Mouse (Mus musculus) cerebellum, adult 2 months (tissue): ENCODE measurements at regions not wholly inside any gene's neighbourhood (a gene's known extent, or its start where the extent isn't known, plus 50 kb on each side); places are given as distances from the start of the nearest gene placed in this dataset.

Source experiments
- DNase-seq, 2 experiments: peaks; one replicate each; pipeline ENCODE4 v3.0.0; 2021
- H3K27ac ChIP-seq: fragments of 200-500 bp; 2 replicates; pipeline ENCODE4 v1.5.1; 2012; ENCODE audit warnings: low read length, control low read depth, inconsistent platforms; ENCODE audit not compliant: insufficient read depth
- H3K27me3 ChIP-seq: fragments of 200-500 bp; 2 replicates; pipeline ENCODE4 v1.6.1; 2012; ENCODE audit warnings: inconsistent platforms, mild to moderate bottlenecking, low read length, moderate library complexity; ENCODE audit not compliant: control insufficient read depth, insufficient read depth
- H3K4me1 ChIP-seq: fragments of 200-500 bp; 2 replicates; pipeline ENCODE4 v1.6.1; 2011; ENCODE audit warnings: low read length; ENCODE audit not compliant: control insufficient read depth, insufficient read depth
- H3K4me3 ChIP-seq: fragments of 200-500 bp; replicated peaks from 2 replicates; pipeline ENCODE3; 2011; ENCODE audit warnings: mild to moderate bottlenecking, low read depth, low read length, control low read depth; ENCODE audit not compliant: insufficient read depth
- CTCF ChIP-seq: fragments of 200-500 bp; IDR thresholded peaks from 2 replicates; pipeline ENCODE4 v1.5.1; 2011; ENCODE audit warnings: low read depth, mild to moderate bottlenecking, control low read depth, low read length, moderate library complexity, borderline replicate concordance; ENCODE audit not compliant: insufficient read depth
- POLR2A ChIP-seq: fragments of 200-500 bp; IDR thresholded peaks from 2 replicates; pipeline ENCODE4 v1.6.1; 2011; ENCODE audit warnings: low read length, control low read depth, borderline replicate concordance; ENCODE audit not compliant: insufficient read depth
- WGBS: fragments of 180-500 bp; shearing (Covaris S2); methylation state at CpG from one replicate; pipeline ENCODE4 v1.1.7; 2018; 5-methylcytosine and 5-hydroxymethylcytosine counted together

DNA sequence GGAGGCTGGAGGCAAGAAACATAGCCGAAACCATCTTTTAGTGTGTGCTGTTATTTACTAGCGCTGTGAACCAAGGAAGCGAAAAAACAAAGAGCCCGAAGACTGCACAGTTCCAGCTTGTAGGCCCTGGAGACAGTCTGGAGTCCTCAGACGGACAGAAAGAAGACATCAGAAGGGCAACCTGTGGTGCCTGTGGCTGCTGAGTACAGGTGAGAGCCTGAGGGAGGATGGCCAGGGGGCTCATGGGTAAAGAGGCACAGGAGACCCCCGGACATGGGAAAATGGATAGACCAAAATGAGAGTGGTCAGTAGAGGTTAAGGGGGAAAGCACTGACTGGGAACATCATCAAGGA is 313.4 kb upstream of the Ubash3b start:
- Histone ChIP-seq H3K27me3 (no peaks in the 10 kb centered on the region; the same call in 1 of the 2 replicates), H3K27ac (peak overlapping the region; percentile 25; the same call in 1 of the 2 replicates), H3K4me3 (peak overlapping the region; percentile 33), H3K4me1 (no peaks in the 10 kb centered on the region)
- no peak for DNase-seq
- 49% methylated on average over 6 of the region's 6 CpGs for WGBS
- no peak for TF ChIP-seq POLR2A
- TF ChIP-seq CTCF: no peak

DNA sequence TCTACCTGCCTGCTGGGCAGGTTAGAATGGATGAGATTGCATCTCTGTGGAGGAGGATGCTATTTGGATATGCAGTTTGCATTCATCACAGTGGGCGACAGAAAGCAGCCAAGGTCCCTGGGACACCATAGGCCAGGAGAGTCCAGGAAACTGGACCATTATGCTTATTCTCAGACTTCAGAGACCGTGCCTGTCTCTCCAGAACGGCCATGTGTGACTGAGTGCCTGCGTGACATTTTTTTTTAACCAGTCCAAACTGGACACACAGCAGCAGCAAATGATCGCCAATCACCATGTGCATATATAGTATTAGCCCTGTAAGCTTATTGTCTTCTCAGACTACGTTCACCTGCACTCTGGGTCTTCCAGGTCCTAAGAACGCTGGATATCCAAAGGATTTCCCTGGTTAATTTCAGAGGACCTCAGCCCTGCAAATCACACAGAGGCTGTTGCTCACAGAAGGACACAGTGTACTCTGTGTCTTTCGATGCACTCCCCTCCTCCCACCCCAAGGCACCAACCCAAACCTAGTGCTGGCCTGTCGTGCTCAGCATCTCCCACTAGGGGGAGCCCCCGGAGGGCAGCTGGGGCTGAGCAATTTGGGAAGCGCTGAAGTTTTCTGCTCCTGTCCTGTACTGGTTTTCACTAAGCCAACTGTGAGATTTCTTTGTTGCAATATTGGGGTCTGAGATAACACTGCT is 312.9 kb upstream of the Ubash3b start:
- peak; percentile 77 for TF ChIP-seq CTCF
- no peak for TF ChIP-seq POLR2A
- DNase-seq: peak; percentile 69 to 75
- Histone ChIP-seq H3K4me1 (no peaks in the 10 kb centered on the region), H3K4me3 (peak overlapping the region; percentile 33), H3K27ac (peak overlapping the region; percentile 55; the same call in 1 of the 2 replicates), H3K27me3 (no peaks in the 10 kb centered on the region; the same call in 1 of the 2 replicates)
- 29% methylated on average over 11 of the region's 11 CpGs for WGBS

DNA sequence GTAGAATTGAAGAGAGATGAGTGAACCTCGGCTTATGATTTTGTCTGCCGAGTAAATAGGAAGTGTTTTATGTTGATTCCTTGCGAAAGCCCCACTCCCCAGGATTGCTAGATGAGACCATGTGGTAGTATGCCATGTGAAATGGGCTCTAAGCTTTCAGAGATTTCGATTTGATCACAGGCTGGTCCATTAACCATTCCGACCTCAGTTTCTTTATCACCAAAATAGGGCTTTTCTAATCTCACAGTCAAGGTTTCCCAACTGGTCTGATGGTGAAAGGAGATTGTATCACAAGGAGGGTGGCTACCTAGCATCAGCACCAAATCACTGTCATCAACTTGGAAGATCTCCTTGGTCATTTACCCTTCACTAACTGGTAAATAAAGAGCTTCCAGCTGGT is 312.0 kb upstream of the Ubash3b start:
- TF ChIP-seq POLR2A (no peak), CTCF (no peak)
- WGBS: 86% methylated on average over 5 of the region's 5 CpGs
- no peak overlapping the region for H3K27ac ChIP-seq

DNA sequence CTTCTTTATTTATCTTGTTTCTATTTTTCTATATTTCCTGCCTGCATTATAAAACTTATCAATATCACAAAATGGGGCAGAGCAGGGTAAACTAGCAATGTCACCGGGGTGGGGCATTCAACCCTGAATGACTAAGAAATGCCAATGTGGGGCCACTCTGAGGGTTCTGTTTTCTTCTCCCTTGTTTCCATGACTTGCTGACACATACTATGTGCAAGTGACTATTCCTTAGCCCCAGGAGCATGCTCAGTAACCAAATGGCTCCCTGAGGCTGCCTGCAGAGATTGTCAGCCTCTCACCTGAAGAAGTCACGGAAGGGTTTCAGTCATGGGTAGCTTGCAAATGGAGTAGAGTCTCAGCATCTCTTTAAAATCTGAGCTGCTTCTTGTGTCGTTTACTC is 309.8 kb upstream of the Ubash3b start:
- no peak for TF ChIP-seq POLR2A
- no peak for TF ChIP-seq CTCF
- Histone ChIP-seq H3K27ac (no peak overlapping the region), H3K27me3 (no peaks in the 10 kb centered on the region; the same call in 1 of the 2 replicates), H3K4me3 (no peak overlapping the region), H3K4me1 (no peaks in the 10 kb centered on the region)
- no peak for DNase-seq
- 98% methylated on average over 3 of the region's 3 CpGs for WGBS

More for the DNA sequence above, 312.0 kb upstream of the Ubash3b start:
- H3K4me3 ChIP-seq: no peak overlapping the region
- no peaks in the 10 kb centered on the region for H3K4me1 ChIP-seq
- no peaks in the 10 kb centered on the region; the same call in 1 of the 2 replicates for H3K27me3 ChIP-seq
- DNase-seq: no peak

DNA sequence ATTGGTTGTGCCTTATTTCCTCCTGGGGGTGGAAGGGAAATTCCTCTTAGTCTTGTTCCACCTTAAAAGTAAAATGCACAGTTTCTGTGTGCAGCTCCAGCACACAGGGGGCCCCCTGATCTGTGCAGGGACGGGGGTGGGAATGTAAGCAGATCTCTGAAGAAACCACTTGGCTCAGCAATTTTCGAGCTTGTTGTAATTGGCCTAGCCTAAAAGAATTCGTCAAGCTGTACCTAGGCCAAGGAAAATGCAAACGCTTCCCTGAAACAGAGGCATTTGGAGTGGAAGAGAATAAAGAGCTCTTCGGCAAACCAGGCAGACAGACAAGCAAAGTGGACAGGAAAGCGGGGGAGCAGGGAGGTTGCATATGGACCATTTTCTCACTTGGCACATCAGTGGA is 308.5 kb upstream of the Ubash3b start:
- DNase-seq: no peak
- Histone ChIP-seq H3K4me3 (no peak overlapping the region), H3K4me1 (no peaks in the 10 kb centered on the region), H3K27ac (no peak overlapping the region), H3K27me3 (no peaks in the 10 kb centered on the region; the same call in 1 of the 2 replicates)
- WGBS: 54% methylated on average over 6 of the region's 6 CpGs
- no peak for TF ChIP-seq POLR2A
- TF ChIP-seq CTCF: no peak

DNA sequence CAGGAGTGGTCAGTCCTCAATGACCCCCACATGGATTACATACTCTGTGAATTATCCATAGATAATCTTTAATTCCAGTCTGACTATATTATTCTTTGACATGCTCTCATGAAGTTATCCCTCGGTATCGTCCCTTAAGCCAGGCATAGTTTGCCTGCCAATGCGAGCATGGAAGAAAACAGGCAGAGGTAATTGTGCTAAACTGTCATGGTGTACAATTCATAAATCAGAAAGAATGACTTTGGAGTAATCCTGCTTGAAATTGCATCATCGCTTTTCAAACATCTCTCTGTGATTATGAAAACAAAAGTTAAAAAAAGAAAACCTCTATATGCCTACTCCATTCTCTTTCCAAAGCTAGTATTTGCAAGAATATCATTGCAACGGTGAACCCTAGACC is 307.9 kb upstream of the Ubash3b start:
- DNase-seq: no peak
- TF ChIP-seq CTCF (no peak), POLR2A (no peak)
- no peaks in the 10 kb centered on the region; the same call in 1 of the 2 replicates for H3K4me1 ChIP-seq
- no peak overlapping the region for H3K27ac ChIP-seq
- 81% methylated on average over 5 of the region's 5 CpGs for WGBS
- no peaks in the 10 kb centered on the region; the same call in 1 of the 2 replicates for H3K27me3 ChIP-seq
- H3K4me3 ChIP-seq: no peak overlapping the region

DNA sequence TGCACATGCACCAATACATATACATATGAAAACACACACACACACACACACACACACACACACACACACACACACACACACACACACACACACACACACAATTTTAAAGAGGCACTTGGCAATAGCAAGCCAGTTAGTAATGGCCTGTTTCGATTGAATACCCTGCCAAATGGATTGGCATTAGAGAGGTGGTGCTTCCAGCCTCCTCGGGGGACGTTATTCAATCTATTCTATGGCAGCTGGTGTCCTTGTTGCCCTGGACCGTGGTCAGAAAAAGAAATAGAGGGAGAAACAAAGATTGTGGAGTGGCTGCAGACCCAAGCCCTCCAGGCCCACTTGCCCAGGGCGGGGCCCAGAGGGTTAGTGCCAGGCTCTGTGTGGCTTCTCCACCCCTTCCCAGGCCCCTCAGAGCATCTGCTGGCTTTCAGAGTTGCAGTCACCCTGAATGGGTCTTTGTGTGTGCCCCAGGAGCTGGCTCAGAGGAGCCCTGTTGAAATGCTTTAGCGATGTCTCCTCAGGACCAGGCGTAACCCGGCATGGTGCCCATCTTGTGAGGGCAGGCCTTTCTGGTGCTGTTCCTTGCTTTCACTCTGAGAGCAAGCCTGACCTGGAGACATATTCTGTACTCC is 302.7 kb upstream of the Ubash3b start:
- DNase-seq: peak; percentile 45 to 65
- H3K27me3 ChIP-seq: no peaks in the 10 kb centered on the region; the same call in 1 of the 2 replicates
- WGBS: 12% methylated on average over 8 of the region's 8 CpGs
- TF ChIP-seq CTCF: no peak
- TF ChIP-seq POLR2A: no peak
- H3K27ac ChIP-seq: peak overlapping the region; percentile 71; the same call in 1 of the 2 replicates
- H3K4me3 ChIP-seq: no peak overlapping the region
- no peaks in the 10 kb centered on the region; the same call in 1 of the 2 replicates for H3K4me1 ChIP-seq

DNA sequence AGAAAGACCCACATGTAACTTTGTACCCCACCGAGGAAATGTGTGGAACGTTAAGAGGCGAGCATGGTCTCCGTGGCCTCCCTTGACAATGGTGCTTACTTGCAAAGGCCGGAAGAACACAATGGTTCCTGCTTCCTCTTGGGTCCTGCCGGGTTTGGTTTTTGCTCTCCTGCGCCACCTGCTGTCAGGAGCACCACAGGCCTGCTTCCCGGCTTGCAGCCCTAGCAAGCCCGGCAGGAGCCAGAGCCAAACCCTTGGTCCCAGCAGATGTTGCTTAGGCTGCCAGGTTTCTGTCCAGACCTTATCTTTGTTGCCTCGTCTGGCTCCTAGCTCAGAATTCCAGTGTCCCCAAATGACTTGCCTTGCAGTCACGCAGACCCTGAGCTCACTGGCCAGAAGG is 300.2 kb upstream of the Ubash3b start:
- Histone ChIP-seq H3K4me3 (no peak overlapping the region), H3K27me3 (no peaks in the 10 kb centered on the region; the same call in 1 of the 2 replicates), H3K27ac (no peak overlapping the region), H3K4me1 (no peaks in the 10 kb centered on the region; the same call in 1 of the 2 replicates)
- WGBS: 4% methylated on average over 11 of the region's 11 CpGs
- peak; percentile 71 to 81 for DNase-seq
- TF ChIP-seq POLR2A (no peak), CTCF (peak; percentile 83)
